Mouse (Mus musculus) c-Kit-negative CD71-positive TER-119-positive erythroid progenitor cells, embryonic 14.5 days (primary cell): ENCODE results near the gene Clstn3.
"Not testable (repeated sequence)": the region's sequence is repeated elsewhere in the genome, so short reads cannot be mapped to it uniquely, and the experiment has no call there.

Source experiments
- DNase-seq: peaks from one replicate; pipeline ENCODE4 v3.0.0-alpha.2; 2013; ENCODE audit warnings: low read depth, low spot score

Clstn3 gene

DNA sequence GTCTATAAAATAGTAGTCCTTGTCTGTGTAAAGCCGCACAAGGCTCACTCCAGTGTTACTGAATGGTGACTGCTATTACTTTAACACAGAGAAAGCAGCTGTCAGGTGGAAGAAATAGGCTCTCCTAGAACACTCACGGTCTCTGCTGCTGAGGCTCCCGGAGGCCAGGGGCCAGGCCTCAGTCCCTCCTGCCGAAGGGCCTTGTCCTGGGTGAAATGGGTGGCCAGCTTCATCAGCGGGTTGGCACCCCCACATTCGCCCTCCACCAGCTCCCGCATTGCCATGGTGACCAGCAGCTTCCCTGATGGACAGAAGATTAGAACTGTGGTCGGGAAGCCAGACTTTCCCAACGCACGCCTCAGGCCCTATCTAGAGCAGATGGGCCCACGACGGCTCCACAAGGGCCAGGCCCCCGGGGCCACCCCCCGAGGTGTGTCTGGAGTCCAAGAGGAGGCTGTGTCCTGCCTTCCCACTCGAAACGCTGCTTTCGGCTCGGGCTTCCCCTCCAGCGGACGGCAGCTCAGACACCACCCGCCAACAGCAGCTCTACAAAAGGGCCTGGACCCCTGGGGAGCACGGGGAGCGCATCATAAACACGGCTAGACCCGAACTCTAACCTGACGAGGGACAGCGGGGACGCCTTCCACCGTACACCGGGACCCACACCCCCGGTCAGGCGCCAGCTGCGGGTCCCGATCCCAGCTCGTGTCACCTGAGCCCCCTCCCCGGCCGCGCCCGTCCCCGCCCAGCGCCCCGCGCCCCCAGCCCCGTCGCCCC, 50.3 kb downstream of the Clstn3 start:
- DNase-seq, result peak; percentile 11

DNA sequence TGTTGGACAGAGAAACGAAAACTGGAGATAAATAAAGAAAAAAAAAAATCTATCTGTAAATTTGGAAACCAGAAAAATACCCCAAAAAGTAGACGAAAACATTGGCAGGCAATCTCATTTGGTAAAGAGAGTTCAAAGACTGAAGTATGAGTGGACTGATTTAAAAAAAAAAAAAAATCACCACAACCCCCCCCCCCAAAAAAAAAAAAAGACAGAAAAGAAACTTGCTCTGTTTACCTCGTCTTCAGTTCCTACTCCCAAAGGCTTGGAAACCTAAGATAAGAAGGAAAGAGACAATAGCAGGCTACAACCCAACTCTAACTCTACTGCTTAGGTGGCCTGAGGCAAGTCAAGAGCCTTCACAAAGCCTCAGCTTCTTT, 50.8 kb downstream of the Clstn3 start:
- DNase-seq, result no peak

GRCm38 (mm10) chr6:124408355-124408754, 56.2 kb downstream of the Clstn3 start:
- DNase-seq, result no peak

GRCm38 (mm10) chr6:124407180-124407579, 57.4 kb downstream of the Clstn3 start:
- DNase-seq, result no peak

- DNase-seq, result no peak
Observed at GRCm38 (mm10) chr6:124406326-124406725, 58.3 kb downstream of the Clstn3 start.

- DNase-seq, result no peak
Observed at GRCm38 (mm10) chr6:124399738-124400137, 64.9 kb downstream of the Clstn3 start.

DNA sequence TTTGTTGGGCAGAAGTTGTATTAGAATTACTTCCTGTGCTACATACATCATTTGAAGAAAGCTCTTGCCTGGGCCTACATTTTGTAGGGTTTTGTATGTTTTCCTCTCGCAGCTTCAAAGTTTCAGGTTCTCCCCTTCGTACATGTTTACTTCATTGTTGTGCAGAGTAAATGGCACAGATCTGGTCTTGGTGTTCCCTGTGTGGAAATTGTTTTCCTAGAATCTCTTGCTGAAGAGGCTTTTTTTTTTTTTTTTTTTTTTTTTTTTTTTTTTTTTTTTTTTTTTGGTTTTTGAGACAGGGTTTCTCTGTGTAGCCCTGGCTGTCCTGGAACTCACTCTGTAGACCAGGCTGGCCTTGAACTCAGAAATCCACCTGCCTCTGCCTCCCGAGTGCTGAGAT, 69.6 kb downstream of the Clstn3 start:
- not testable (repeated sequence) for DNase-seq
